Mouse (Mus musculus): ENCODE results near the gene Tsen15.

GRCm38 (mm10) chr1:152413961-152414360 is 27.5 kb upstream of the Tsen15 start:
- TF ChIP-seq POLR2AphosphoS2 (IDR thresholded peaks at IDR 0.05; ENCODE audit: insufficient read length, low read depth) (no peak), MYOD1 (IDR thresholded peaks at IDR 0.05; ENCODE audit: control insufficient read depth in 1 of 3, insufficient read length in 2 of 3, low read depth in 2 of 3) (no peak), POLR2A (IDR thresholded peaks at IDR 0.05; ENCODE audit: insufficient read length, low read depth) (no peak), E2F4 (IDR thresholded peaks at IDR 0.05; ENCODE audit: insufficient read depth) (no peak)
